Mouse (Mus musculus): ENCODE results near the gene Slc4a4. TPM values are rescaled to one million over a fixed set of nuclear protein-coding genes. Genes with fewer than 3 reads are reported as not detected.
A peak's percentile ranks its signal among the peaks of the same experiment; 100 is the strongest.

The Slc4a4 gene
- polyA plus RNA-seq, 1 experiment from 2014 or later, result 2.6 TPM

GRCm38 (mm10) chr5:88885944-88886343, 674 bp upstream of the Slc4a4 start:
- H3K4me3 ChIP-seq (ENCODE audit: low read length), result peak overlapping the region; percentile 85; the same call in 1 of the 2 replicates
- no peaks in the 10 kb centered on the region for H3K9me3 ChIP-seq (ENCODE audit: control insufficient read depth, low read length)
- H3K4me1 ChIP-seq (ENCODE audit: control insufficient read depth, insufficient read depth, low read length), result no peaks in the 10 kb centered on the region
- H3K9ac ChIP-seq (ENCODE audit: low read depth, low read length), result no peak overlapping the region; the same call in 1 of the 2 replicates
- no peaks in the 10 kb centered on the region for H3K27me3 ChIP-seq (replicated peaks; ENCODE audit: control insufficient read depth, insufficient read depth, low read length)
- H3K36me3 ChIP-seq (ENCODE audit: control insufficient read depth, insufficient read depth, low read length), result no peaks in the 10 kb centered on the region
- H3K27ac ChIP-seq (ENCODE audit: low read length), result no peak overlapping the region
- WGBS, result 56% methylated on average over 5 of the region's 5 CpGs
- peak overlapping the region; percentile 97 for H3K4me2 ChIP-seq (ENCODE audit: low read depth, low read length)
- ATAC-seq, result no peak

GRCm38 (mm10) chr5:88886349-88886667, 310 bp upstream of the Slc4a4 start:
- Histone ChIP-seq H3K4me2 (ENCODE audit: low read depth, low read length) (peak overlapping the region; percentile 97), H3K27me3 (replicated peaks; ENCODE audit: control insufficient read depth, insufficient read depth, low read length) (no peaks in the 10 kb centered on the region), H3K9me3 (ENCODE audit: control insufficient read depth, low read length) (no peaks in the 10 kb centered on the region), H3K27ac (ENCODE audit: low read length) (no peak overlapping the region), H3K9ac (ENCODE audit: low read depth, low read length) (peak overlapping the region; percentile 85), H3K36me3 (ENCODE audit: control insufficient read depth, insufficient read depth, low read length) (no peaks in the 10 kb centered on the region), H3K4me1 (ENCODE audit: control insufficient read depth, insufficient read depth, low read length) (no peaks in the 10 kb centered on the region), H3K4me3 (ENCODE audit: low read length) (peak overlapping the region; percentile 85)
- no peak for ATAC-seq
- WGBS, result 1% methylated on average over 14 of the region's 14 CpGs

DNA sequence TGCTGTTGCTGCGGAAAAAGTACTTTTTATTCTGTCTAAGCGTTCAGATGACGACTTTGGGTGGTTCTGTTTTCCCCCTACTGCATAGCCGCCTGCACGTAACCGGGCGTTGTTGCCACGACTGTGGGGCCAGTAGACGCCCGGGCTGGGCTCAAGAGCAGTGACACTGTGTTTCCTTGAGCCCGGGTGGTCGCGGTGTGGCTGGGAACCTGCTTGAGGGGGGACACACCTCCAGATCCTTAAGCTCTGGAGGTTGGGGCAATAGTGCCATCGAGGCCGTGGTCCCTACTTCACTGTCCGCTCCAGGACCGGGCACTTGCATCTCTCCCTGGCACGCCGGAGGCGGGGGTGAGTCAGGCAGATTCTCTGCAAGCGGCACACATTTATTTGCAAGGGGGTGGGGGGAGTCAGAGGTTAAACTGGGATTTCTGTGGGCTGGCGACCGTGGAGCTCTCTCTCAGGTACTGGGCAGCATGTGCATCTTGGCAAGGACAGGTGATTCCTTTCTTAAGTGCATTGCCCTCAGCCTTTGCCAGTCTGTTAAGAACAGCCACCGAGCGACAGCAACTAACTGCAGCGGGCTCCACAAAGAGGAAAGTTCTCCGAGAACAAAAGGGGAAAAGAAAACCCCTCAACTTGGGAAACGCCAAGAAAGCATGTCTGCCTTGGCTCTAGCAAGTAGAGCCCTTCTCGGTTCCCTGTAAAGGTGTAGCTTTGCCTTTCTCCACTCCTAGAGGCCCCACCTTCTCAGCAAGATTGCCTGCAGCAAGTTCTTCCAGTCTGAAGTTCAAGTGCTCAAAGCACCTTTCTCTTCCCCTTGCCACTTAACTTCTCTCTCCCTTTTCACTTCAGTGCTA, 1.2 kb downstream of the Slc4a4 start:
- Histone ChIP-seq H3K9me3 (ENCODE audit: control insufficient read depth, low read length) (no peaks in the 10 kb centered on the region), H3K27ac (ENCODE audit: low read length) (peak overlapping the region; percentile 60), H3K4me1 (ENCODE audit: control insufficient read depth, insufficient read depth, low read length) (no peaks in the 10 kb centered on the region), H3K4me2 (ENCODE audit: low read depth, low read length) (peak overlapping the region; percentile 97), H3K36me3 (ENCODE audit: control insufficient read depth, insufficient read depth, low read length) (no peaks in the 10 kb centered on the region), H3K27me3 (replicated peaks; ENCODE audit: control insufficient read depth, insufficient read depth, low read length) (no peaks in the 10 kb centered on the region), H3K4me3 (ENCODE audit: low read length) (peak overlapping the region; percentile 85), H3K9ac (ENCODE audit: low read depth, low read length) (peak overlapping the region; percentile 85)
- peak; percentile 72 for ATAC-seq
- WGBS, result 2% methylated on average over 29 of the region's 29 CpGs

GRCm38 (mm10) chr5:88888413-88888700, 1.7 kb downstream of the Slc4a4 start:
- peak overlapping the region; percentile 85 for H3K9ac ChIP-seq (ENCODE audit: low read depth, low read length)
- no peak; the same call in 1 of the 2 replicates for ATAC-seq
- H3K4me2 ChIP-seq (ENCODE audit: low read depth, low read length), result peak overlapping the region; percentile 97
- H3K9me3 ChIP-seq (ENCODE audit: control insufficient read depth, low read length), result no peaks in the 10 kb centered on the region
- H3K36me3 ChIP-seq (ENCODE audit: control insufficient read depth, insufficient read depth, low read length), result no peaks in the 10 kb centered on the region
- H3K27ac ChIP-seq (ENCODE audit: low read length), result peak overlapping the region; percentile 60
- WGBS, result 33% methylated on average over 8 of the region's 8 CpGs
- H3K4me1 ChIP-seq (ENCODE audit: control insufficient read depth, insufficient read depth, low read length), result no peaks in the 10 kb centered on the region
- no peaks in the 10 kb centered on the region for H3K27me3 ChIP-seq (replicated peaks; ENCODE audit: control insufficient read depth, insufficient read depth, low read length)
- peak overlapping the region; percentile 85 for H3K4me3 ChIP-seq (ENCODE audit: low read length)

DNA sequence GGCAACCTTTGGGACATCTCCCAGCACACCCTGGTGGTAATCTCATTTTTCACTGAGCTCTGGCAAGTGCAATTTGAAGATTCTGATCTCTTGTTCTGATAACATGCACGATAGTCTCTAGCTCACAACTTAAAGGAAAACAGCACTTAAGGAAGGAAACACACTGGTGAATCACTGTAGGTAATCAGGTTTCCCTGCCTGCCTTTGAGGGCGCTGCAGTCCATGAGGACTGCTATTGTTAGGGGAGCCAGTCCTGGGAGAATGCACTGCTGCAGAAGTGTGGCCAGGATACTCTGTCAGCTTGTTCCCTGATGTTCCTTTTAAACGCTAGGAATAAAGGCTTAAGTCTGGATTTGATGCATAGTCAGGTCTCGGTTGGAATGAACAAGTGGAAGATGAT, 2.7 kb downstream of the Slc4a4 start:
- ATAC-seq, result peak; percentile 30
- no peaks in the 10 kb centered on the region for H3K4me1 ChIP-seq (ENCODE audit: control insufficient read depth, insufficient read depth, low read length)
- no peak overlapping the region for H3K27ac ChIP-seq (ENCODE audit: low read length)
- no peaks in the 10 kb centered on the region for H3K36me3 ChIP-seq (ENCODE audit: control insufficient read depth, insufficient read depth, low read length)
- H3K27me3 ChIP-seq (replicated peaks; ENCODE audit: control insufficient read depth, insufficient read depth, low read length), result no peaks in the 10 kb centered on the region
- no peaks in the 10 kb centered on the region for H3K9me3 ChIP-seq (ENCODE audit: control insufficient read depth, low read length)
- 37% methylated on average over 4 of the region's 4 CpGs for WGBS
- H3K9ac ChIP-seq (ENCODE audit: low read depth, low read length), result no peak overlapping the region
- H3K4me2 ChIP-seq (ENCODE audit: low read depth, low read length), result no peak overlapping the region
- no peak overlapping the region for H3K4me3 ChIP-seq (ENCODE audit: low read length)

- Histone ChIP-seq H3K9me3 (ENCODE audit: control insufficient read depth, low read length) (no peaks in the 10 kb centered on the region), H3K36me3 (ENCODE audit: control insufficient read depth, insufficient read depth, low read length) (no peaks in the 10 kb centered on the region), H3K9ac (ENCODE audit: low read depth, low read length) (no peak overlapping the region), H3K4me2 (ENCODE audit: low read depth, low read length) (no peak overlapping the region), H3K27me3 (replicated peaks; ENCODE audit: control insufficient read depth, insufficient read depth, low read length) (no peaks in the 10 kb centered on the region), H3K27ac (ENCODE audit: low read length) (no peak overlapping the region), H3K4me1 (ENCODE audit: control insufficient read depth, insufficient read depth, low read length) (no peaks in the 10 kb centered on the region), H3K4me3 (ENCODE audit: low read length) (no peak overlapping the region)
- 89% methylated on average over 4 of the region's 4 CpGs for WGBS
- ATAC-seq, result no peak
Measured at GRCm38 (mm10) chr5:88890146-88890545, 3.5 kb downstream of the Slc4a4 start.

GRCm38 (mm10) chr5:88896574-88896973, 10.0 kb downstream of the Slc4a4 start:
- 92% methylated on average over 6 of the region's 6 CpGs for WGBS
- no peaks in the 10 kb centered on the region for H3K36me3 ChIP-seq (ENCODE audit: control insufficient read depth, insufficient read depth, low read length)
- H3K27me3 ChIP-seq (replicated peaks; ENCODE audit: control insufficient read depth, insufficient read depth, low read length), result no peaks in the 10 kb centered on the region
- ATAC-seq, result no peak
- no peak overlapping the region for H3K27ac ChIP-seq (ENCODE audit: low read length)
- no peak overlapping the region for H3K9ac ChIP-seq (ENCODE audit: low read depth, low read length)
- H3K4me1 ChIP-seq (ENCODE audit: control insufficient read depth, insufficient read depth, low read length), result no peaks in the 10 kb centered on the region
- no peaks in the 10 kb centered on the region for H3K9me3 ChIP-seq (ENCODE audit: control insufficient read depth, low read length)
- H3K4me2 ChIP-seq (ENCODE audit: low read depth, low read length), result no peak overlapping the region
- H3K4me3 ChIP-seq (ENCODE audit: low read length), result no peak overlapping the region

DNA sequence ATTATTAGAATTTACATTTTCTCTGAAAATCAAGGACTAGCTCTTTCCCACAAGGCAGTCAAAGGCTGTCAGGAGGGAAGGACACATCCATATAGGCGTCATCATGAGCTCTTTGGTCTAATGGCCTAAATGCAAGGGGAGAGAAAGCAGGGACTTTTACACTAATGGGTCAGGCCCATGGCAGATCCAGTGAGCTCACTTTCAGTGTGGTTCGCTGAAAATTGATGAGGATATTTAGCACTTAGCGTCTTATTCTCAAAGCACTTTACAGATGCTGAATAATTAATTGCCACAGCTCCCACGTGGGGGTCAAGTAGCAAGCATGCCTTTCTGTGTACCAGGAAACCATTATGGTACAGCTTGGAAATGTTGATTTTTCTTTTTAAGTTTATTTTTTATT, 16.5 kb downstream of the Slc4a4 start:
- H3K27ac ChIP-seq (ENCODE audit: low read length), result no peak overlapping the region
- H3K9me3 ChIP-seq (ENCODE audit: control insufficient read depth, low read length), result no peaks in the 10 kb centered on the region
- no peaks in the 10 kb centered on the region for H3K4me1 ChIP-seq (ENCODE audit: control insufficient read depth, insufficient read depth, low read length)
- no peak overlapping the region for H3K4me3 ChIP-seq (ENCODE audit: low read length)
- 57% methylated on average over 4 of the region's 4 CpGs for WGBS
- no peak overlapping the region for H3K9ac ChIP-seq (ENCODE audit: low read depth, low read length)
- H3K4me2 ChIP-seq (ENCODE audit: low read depth, low read length), result no peak overlapping the region
- H3K27me3 ChIP-seq (replicated peaks; ENCODE audit: control insufficient read depth, insufficient read depth, low read length), result no peaks in the 10 kb centered on the region
- no peaks in the 10 kb centered on the region for H3K36me3 ChIP-seq (ENCODE audit: control insufficient read depth, insufficient read depth, low read length)
- ATAC-seq, result no peak

DNA sequence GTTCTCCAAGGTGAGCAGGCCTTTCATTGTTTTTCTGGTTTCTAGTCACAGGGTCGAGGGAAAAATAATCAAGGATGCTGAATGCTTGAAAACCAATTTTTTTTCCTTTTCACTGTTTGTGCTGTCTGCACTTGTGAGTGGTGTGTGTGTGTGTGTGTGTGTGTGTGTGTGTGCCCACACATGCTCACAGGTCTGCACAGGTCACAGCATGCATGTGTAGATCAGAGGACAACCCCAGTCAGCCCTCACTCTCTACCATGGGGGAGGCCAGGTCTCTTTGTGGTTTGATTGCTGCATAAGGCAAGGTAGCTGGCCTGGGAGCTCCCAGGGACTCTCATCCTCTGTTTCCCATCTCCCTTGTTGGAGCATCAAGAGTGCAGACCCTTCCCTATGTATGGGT, 16.9 kb downstream of the Slc4a4 start:
- no peak overlapping the region for H3K27ac ChIP-seq (ENCODE audit: low read length)
- no peaks in the 10 kb centered on the region for H3K9me3 ChIP-seq (ENCODE audit: control insufficient read depth, low read length)
- no peak overlapping the region for H3K4me3 ChIP-seq (ENCODE audit: low read length)
- H3K4me2 ChIP-seq (ENCODE audit: low read depth, low read length), result no peak overlapping the region
- no peaks in the 10 kb centered on the region for H3K36me3 ChIP-seq (ENCODE audit: control insufficient read depth, insufficient read depth, low read length)
- no peak overlapping the region for H3K9ac ChIP-seq (ENCODE audit: low read depth, low read length)
- ATAC-seq, result no peak
- H3K27me3 ChIP-seq (replicated peaks; ENCODE audit: control insufficient read depth, insufficient read depth, low read length), result no peaks in the 10 kb centered on the region
- 73% methylated on average over 1 of the region's 1 CpGs for whole genome bisulfite sequencing
- no peaks in the 10 kb centered on the region for H3K4me1 ChIP-seq (ENCODE audit: control insufficient read depth, insufficient read depth, low read length)

DNA sequence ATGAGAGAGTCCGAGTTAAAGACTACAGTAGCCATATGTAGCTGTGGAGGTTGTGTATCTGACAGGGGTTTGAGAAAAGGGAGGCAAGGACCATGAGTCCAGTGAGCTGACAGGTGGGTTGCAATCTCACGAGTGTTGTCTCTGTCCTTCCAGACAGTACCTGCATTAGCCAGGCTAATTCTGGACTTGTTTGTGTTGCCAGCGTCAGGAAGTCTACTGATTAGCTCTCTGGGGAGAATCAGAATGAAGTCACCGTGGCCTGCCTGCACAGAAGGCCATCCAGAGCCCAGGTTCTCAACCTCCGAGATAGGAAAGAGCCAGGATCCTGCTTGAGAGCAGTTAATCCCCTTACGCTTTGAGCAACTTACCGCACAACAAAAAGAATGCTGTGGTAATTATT, 18.2 kb downstream of the Slc4a4 start:
- no peak for ATAC-seq
- no peak overlapping the region for H3K9ac ChIP-seq (ENCODE audit: low read depth, low read length)
- no peak overlapping the region for H3K27ac ChIP-seq (ENCODE audit: low read length)
- no peak overlapping the region for H3K4me3 ChIP-seq (ENCODE audit: low read length)
- H3K4me2 ChIP-seq (ENCODE audit: low read depth, low read length), result no peak overlapping the region
- 75% methylated on average over 7 of the region's 7 CpGs for WGBS
- no peaks in the 10 kb centered on the region for H3K9me3 ChIP-seq (ENCODE audit: control insufficient read depth, low read length)
- H3K4me1 ChIP-seq (ENCODE audit: control insufficient read depth, insufficient read depth, low read length), result no peaks in the 10 kb centered on the region
- no peaks in the 10 kb centered on the region for H3K27me3 ChIP-seq (replicated peaks; ENCODE audit: control insufficient read depth, insufficient read depth, low read length)
- no peaks in the 10 kb centered on the region for H3K36me3 ChIP-seq (ENCODE audit: control insufficient read depth, insufficient read depth, low read length)

All from intestine, embryonic 16.5 days (tissue).